Mouse (Mus musculus): Measurements from ENCODE around the gene Gstm6.
A peak's percentile ranks its signal among the peaks of the same experiment; 100 is the strongest.

The Gstm6 gene

DNA sequence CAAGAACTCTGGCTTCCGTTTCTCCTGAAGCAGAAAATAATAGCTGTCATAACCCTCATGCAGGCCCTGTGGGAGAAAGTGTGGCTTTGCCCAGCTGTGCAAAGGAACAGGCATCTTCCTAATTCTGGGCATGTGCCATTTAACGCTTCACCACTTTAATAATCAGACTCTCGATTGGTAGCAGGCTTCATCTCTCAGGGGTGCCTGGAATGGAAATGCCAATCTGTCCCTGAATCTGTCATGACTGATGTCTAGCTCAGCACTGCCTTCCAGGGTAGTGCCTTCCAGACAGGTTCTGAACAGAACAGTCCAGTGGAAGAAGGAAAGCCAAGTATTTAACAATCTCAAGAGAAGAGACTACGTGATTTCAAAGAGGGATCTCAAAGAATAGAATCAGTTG lies 2.3 kb downstream of the Gstm6 start:
- no peak for DNase-seq (ENCODE audit: low read depth, low spot score)

DNA sequence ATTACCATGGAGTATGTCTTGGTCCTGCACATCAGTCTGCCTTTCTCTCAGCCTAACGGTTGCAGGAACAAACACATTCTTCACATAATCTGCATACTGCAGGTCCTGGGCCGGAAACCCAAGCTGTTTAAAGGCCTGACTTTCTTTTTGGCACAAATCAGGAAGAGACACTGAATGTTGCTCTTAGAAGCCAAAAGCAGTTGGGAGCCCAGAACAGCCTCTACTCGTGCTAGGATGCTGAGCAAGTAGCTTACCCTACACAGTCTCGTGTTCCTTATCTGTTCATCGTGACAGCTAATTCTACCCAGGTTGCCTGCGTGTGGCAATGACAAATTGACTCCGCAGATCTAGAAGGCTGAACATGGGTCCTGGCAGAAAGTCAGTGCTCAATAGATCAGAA lies 3.0 kb downstream of the Gstm6 start:
- DNase-seq (ENCODE audit: low read depth, low spot score) = no peak

DNA sequence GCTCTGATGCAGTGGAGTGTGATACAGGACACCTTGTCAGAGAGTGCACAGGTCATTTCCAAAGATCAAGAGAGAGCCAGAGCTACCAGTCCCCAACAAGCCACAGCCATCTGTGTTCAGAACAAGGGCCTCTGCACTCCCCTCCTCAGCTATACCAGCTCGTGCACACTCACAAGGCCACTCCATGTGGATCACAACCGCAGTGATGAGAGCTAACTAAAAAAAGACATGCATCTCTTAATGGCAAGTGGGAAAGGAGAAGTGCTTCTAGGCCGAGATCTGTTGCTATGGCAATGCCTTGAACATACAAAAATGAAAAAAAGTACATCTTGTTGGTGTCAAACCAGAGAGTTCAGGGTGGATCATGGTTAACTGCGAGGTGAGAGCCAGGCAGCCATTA lies 3.7 kb downstream of the Gstm6 start:
- DNase-seq (ENCODE audit: low read depth, low spot score) = no peak

DNA sequence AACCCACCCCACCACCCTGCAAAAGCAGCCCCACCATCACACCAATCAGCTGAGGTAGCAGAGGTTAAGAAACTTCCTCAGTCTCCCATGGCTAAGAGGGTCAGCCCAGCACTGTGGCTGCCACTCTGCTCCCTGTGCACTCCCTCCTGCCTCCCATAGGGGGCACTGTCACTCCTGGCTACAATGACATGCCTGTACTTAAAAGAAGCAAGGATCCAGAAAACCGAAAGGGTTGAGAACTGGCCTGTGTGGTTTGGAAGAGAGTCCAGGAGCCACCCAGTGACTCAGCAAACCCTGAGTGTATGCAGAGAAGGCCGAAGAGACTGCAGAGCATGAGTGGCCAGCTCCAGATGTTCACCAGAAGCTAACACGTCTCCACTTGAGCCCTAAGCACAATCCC lies 4.1 kb downstream of the Gstm6 start:
- DNase-seq (ENCODE audit: low read depth, low spot score) = no peak

DNA sequence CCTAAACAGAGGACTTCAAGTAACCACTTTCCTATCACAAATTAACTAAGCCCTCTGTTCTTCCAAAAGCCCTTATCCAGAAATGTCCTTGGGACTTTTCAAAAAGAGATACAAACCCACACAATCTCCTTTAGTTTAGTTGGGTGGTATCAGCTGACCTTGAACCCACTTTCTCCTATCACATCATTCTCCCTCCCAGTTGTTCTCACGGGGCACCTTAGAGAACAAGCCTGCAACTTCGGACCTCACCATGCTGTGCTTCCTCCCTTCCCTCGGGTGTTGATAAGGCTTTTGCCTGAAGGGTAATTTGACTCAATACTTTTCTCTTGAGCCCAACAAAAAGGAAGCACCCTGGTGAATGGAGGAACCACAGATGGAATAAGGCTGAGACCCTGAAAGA lies 7.7 kb downstream of the Gstm6 start:
- no peak for DNase-seq (ENCODE audit: low read depth, low spot score)

DNA sequence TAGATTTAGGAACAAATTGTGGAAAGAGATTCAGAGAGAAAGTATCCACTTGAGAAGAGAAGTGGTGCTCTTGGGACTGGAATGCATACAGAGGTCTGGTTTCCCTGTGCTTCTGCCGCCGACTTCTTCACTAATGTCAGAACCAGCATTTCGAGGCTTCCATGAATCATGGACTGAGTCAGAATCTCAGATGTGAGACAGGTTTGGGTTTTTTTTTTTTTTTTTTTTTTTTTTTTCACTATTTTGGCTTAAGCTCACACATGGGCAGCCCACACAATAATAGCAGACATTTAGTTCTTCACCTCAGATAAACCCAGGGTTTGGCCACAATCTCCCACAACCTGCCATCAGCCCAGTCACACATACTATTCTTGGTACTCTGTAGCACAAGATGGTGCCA lies 8.3 kb downstream of the Gstm6 start:
- no peak for DNase-seq (ENCODE audit: low read depth, low spot score)

DNA sequence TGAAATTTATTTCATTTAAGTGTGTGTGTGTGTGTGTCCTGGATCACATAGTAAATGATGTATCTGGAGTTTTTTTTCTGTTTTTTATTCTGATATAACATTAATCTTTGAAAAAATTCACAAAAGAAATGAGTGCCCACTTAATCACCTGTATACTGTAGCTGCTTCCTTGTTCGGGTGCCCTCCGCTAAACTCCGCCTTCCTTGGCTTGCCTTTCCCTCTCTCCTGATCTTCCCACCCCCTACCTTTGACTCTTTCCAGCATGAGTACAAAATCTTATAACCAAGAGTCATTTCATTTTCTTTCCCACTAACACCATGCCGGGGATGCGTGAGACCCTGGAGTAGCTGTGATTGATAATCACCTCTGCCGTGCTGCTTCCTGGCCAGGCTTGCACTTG lies 11.4 kb downstream of the Gstm6 start:
- DNase-seq (ENCODE audit: low read depth, low spot score) = no peak

DNA sequence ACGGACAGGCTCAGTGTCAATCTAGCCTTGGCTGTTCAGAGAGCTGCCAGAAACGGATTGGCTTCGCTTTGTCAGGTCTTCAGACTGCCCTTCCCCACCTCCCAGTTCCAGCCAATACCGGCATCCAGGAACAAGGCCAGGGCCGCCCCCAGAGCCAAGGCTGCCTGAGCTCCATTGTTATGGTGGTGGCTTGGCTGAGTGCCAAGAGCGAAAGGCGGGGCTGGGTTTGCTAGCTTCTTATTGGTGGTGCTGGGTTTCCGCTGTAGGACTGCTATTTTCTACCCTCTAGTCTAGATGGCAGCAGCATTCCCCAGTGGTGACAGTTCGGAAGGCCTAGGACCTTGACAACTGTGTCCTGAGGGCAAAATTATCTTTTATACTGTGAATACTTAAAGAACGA lies 11.9 kb downstream of the Gstm6 start, which contains the start of gene Gstm7:
Gene Gstm7, minus strand, starts transcription at position 148 of the 400 bp plus-strand sequence.
- peak; percentile 92 for DNase-seq (ENCODE audit: low read depth, low spot score)

DNA sequence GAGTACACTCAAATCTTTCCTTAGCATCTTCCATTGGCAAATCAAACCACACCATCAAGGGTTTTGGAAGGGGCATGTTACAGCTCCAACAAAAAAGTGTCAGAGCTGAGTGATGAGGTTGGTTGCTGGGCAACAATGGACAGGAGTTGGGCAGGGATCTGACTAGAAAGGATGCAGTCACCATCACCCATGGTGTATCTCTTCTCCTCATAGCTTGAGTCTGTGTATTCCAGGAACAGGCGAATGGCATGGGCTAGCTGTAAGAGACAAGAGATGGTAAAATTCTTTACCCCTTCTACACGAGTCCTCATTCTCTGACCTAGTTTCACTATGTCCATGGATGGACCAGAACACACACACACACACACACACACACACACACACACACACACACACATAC lies 12.4 kb downstream of the Gstm6 start:
- no peak for DNase-seq (ENCODE audit: low read depth, low spot score)

DNA sequence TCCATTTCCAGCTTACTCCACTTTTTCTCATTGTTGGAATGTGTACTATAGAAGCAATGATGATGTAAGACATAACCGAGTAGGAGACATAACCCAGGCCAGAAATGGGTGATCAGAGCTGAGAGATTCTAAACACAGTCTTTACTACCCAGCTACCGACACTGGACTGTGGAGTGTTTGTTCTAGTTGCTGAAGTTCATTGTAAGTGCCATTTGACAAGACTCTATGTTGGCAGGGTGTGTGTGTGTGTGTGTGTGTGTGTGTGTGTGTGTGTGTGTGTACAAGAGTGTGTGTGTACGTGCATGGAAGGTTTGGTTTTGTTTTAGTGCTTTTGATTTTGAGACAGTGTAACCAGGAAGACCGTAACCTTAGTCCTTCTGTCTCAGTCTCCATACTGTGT lies 13.8 kb downstream of the Gstm6 start:
- no peak for DNase-seq (ENCODE audit: low read depth, low spot score)

DNA sequence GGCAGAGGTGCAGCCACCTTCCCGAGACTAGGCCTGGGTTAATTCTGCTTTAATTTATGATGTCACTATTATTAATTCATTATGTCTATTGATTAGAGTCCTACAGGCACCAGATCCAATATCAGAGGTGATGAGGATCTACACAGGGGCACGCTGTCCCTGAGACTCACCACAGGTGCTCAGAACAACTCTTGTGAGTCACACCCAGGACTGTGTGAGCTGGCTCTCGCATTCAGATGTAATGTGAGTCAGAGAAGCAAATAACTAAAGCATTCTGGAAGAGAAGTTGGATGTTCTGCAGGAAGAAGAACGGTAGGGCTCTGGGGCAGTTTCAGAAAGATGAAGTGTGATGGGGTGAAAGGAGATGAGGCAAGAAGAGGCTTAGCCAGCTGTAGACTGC lies 14.3 kb downstream of the Gstm6 start:
- no peak for DNase-seq (ENCODE audit: low read depth, low spot score)

DNA sequence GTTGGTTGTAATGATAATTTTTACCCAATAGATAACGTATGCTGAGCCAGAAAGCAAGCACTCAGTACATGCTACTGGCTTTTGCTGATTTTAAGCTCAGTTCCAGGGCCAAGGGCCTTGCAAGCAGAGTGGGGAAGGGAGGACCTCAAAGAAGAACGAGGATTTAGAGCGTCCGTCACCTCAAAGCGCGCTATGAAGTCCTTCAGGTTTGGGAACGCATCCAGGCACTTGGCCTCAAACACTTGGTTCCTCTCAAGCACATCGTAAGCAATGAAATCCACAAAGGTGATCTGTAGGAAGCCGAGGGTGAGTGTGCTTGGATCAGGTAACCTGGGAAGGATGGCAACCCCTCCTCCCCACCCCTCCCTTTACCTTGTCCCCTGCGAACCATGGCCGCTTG lies 14.9 kb downstream of the Gstm6 start:
- no peak for DNase-seq (ENCODE audit: low read depth, low spot score)

DNA sequence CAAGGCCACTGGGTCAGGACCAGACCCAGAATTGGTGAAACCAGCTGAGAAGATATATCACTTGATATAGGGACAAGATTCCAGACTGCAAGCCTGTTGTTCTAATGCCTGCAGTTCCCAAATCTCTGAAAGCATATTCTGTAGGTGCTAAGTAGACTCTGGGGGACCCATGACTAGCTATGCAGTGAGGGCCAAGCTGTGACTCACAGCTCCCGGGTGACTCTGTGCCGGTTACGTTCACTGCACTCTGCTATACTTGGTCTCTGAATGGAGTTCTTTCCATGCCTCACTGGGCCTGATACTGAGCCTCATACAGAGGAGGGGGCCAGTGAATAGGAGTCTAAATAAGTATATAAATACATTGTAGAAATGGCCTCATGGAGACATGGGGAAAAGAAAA lies 15.7 kb downstream of the Gstm6 start:
- DNase-seq (ENCODE audit: low read depth, low spot score) = no peak

DNA sequence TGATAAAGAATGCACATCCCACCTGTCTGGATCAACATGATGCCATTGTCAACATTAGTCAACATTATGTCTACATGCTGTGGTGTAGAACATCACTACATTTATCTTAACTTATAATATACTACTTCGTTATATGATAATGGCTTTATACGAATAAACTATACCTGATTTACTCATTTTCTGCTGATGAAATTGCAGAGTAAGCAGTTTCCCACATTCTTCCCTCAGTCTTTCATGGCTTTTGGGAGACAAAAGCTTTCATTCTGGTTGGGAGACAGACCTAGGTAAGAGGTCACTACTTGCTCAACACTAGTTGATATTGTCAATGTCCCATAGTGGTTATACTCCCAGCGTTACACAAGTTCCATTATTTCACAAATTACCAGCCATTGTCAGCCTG lies 18.2 kb downstream of the Gstm6 start:
- no peak for DNase-seq (ENCODE audit: low read depth, low spot score)

DNA sequence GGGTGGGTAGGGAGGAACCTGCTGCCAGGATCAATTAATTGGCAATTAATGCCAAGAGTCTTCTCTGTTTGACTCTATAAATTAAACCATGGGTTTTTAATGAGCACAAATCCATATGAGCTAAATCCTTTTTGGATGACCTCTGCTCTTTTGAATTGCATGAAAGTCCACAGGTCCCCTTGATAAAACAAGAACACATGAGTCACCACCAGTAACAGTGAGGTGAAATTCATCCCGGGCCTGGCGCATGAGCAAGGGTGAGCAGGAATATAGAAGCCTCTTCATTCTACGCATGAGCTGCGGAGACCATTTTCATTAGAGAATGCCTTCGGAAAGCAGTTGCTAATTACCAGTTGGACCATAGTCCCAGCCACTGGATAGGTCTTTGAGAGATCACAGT lies 23.2 kb downstream of the Gstm6 start:
- DNase-seq (ENCODE audit: low read depth, low spot score) = no peak

DNA sequence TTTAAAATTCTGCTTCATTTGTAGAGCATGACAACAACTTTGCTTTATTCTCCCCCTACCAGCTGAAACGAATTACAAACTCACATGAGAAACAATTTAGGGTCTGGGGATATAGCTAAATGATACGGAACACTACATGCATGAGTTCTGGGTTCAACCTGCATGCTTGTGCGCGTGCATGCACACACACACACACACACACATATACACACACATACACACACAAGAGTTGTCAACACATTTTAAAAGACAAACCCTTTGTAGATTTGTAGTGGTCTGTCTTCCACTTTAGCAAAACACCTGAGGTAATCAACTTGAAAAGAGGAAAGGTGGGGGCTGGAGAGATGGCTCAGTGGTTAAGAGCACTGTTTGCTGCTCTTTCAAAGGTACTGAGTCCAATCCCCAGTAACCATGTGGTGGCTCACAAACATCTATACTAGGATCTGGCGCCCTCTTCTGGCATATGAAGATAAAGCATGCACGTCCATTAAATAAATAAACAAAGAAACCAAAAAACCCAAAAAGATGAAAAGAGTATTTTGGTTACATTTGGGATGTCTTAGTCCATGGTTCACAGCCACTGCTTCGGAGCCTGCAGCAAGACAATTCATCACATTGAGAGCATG lies 25.7 kb downstream of the Gstm6 start:
- DNase-seq (ENCODE audit: low read depth, low spot score) = peak; percentile 29

DNA sequence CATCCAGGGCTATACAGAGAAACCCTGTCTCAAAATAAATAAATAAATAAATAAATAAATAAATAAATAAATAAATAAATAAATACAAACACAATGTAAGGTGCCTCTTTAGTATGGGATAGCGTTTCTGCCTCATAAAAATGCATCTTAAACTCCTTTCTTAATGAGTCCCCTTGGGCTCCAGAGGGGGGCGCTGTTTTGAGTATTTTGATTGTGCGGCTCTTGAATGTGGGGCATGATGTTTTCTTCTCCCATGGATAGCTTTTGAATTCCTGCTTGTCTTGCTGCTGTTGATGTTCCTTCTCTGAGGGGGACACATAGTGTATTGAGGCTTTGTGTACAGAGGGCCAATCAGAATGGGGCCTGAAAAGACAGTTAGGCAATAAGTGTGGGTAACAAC lies 26.5 kb downstream of the Gstm6 start:
- no peak for DNase-seq (ENCODE audit: low read depth, low spot score)

DNA sequence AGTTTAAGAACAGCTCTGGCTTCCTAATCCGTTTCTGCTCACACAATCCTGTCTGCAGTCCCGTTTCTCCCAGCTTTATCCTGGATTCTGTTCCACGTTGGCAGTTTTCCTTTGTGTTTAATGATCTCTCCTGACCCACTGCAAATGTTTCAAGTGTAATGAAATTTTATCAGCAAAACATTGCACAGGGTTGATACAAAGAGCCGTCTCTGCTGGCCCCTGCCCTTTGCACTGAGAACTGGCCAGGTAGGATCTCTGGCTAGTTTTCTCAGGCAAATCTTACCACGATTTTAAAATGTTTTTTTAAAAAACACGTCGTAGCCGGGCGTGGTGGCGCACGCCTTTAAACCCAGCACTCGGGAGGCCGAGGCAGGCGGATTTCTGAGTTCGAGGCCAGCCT lies 26.9 kb downstream of the Gstm6 start:
- DNase-seq (ENCODE audit: low read depth, low spot score) = no peak

DNA sequence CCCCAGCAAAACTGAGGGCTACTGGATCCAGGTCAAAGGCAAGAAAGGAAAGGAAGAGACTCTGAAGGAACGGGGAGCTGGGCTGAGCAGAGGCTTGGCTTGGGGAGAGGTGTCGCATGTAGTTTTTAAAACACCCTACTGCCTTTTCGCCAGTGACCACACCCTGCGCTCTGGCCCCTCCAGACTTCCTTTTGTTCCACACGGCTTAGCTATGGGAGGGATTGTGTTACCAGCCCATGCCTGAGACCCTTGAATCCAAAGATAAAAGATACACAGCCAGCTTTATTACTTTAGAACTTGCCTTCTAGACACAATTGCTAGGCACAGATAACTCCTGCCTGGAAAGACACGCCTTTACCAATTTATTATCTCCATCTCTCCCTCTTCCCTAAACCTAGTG lies 37.6 kb downstream of the Gstm6 start:
- DNase-seq (ENCODE audit: low read depth, low spot score) = no peak

DNA sequence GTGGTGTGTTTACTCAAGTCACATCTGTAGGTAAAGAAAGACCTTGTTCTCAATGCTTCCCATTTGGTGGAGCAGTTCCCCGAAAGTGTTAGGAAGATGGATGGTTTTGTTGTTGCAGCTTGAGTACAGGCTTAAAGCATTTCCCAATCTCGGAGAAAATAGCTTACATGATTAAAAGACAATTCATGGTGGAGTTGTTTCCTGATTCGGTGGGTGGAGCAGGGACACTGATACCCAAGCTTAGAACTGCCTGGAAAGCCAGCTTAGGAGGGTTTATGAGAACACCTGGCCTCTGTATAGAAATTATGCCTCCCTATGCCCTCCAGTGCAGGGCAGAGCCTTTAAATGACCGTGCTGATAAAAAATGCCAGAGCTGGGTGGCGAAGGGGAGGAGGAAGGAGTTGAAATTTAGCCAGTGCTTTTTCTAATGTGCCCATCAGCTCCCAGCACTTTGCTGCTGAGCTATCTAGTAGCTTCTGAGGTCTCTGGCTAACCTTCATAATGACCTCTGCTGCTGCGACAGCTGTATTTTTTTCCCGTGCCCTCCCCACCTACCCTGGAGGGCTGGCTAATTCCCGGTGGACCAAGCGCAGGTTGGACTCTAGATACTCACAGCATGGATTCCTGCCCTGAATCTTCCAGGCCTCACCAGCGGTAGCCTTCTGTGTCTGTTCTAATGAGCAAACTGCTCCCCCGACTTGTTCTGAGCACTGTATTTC lies 42.4 kb downstream of the Gstm6 start:
- DNase-seq (ENCODE audit: low read depth, low spot score) = no peak

DNA sequence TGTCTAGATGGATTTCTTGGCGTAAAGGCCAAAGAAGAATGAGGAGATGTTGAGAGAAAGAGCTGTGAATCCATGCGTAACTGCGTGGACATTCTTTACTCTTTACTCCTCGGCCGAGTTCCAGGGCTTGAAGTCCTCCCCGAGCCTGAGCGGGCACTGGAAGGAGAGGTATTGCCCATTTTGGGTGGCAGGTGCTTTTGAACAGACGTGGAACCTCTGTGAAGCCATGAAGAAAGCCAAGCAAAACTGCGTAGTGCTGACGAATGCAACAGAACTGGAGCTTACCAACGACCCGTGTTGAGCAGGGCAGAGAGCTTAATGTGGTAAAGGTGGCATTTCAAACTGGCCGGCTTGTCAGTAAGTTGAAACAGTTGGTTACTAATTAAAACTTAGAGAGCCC lies 44.9 kb downstream of the Gstm6 start:
- DNase-seq (ENCODE audit: low read depth, low spot score) = no peak

DNA sequence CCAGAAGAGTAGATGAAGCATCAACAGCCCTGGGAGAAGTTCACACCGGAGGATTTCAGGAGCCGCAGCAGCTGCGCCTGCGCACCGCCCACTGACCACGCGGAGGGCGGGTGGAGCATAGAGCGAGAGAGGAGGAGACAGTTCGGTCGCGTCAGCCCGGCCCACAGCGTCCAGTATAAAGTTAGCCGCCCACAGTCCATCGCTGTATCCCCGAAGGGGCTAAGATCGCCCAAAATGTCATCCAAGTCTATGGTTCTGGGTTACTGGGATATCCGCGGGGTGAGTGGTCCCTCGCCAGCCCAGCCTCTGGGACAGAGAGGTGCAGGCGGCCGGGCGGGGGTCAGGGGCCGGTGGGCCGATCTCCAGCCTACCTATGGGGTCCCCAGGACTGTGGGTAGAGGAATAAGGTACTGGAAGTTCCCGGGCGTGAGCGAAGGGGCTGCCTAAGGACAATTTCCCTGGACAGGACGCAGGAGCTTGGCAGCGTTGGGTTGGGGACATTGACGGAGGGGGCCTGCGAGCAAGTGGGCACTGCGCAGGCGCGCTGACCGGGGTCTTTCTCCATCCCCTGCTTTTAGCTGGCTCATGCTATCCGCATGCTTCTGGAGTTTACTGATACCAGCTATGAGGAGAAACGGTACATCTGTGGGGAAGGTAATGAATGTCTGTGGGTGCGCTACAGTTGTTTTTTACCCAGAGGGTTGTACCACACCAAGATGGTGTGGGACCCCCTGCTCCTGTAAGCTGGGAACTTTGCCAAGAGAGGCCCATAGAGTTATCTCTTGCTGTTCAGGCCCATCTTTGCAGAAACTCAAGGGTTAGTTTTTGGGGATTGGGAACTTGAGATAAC lies 47.6 kb downstream of the Gstm6 start, which contains the start of gene Gstm5:
Gene Gstm5, plus strand, starts transcription at position 102 of the 850 bp plus-strand sequence.
- no peak for DNase-seq (ENCODE audit: low read depth, low spot score)
